Mouse (Mus musculus) kidney, adult 2 months (tissue): ENCODE results near the gene Ghrhr. TPM values are rescaled to one million over a fixed set of nuclear protein-coding genes. Genes with fewer than 3 reads are reported as not detected.

Experiments
- DNase-seq: peaks from one replicate; pipeline ENCODE4 v3.0.0; 2021
- H3K27ac ChIP-seq: fragments of 200-500 bp; 2 replicates; pipeline ENCODE4 v1.5.1; 2012; ENCODE audit warnings: low read depth, low read length, control low read depth, inconsistent platforms; ENCODE audit not compliant: insufficient read depth
- H3K27me3 ChIP-seq: fragments of 200-500 bp; replicated peaks from 2 replicates; pipeline ENCODE4 v1.6.1; 2012; ENCODE audit warnings: mild to moderate bottlenecking, moderate library complexity, low read length, inconsistent platforms; ENCODE audit not compliant: control insufficient read depth, insufficient read depth
- H3K36me3 ChIP-seq: fragments of 200-500 bp; 2 replicates; pipeline ENCODE4 v1.6.1; 2012; ENCODE audit warnings: mild to moderate bottlenecking, moderate library complexity, low read length, inconsistent platforms; ENCODE audit not compliant: control insufficient read depth, insufficient read depth
- H3K4me1 ChIP-seq: fragments of 200-500 bp; 2 replicates; pipeline ENCODE4 v1.6.1; 2011; ENCODE audit warnings: low read length; ENCODE audit not compliant: control insufficient read depth, insufficient read depth
- H3K4me3 ChIP-seq: fragments of 200-500 bp; 2 replicates; pipeline ENCODE4 v1.5.1; 2011; ENCODE audit warnings: mild to moderate bottlenecking, low read depth, low read length, control low read depth; ENCODE audit not compliant: insufficient read depth
- CTCF ChIP-seq: fragments of 200-500 bp; conservative IDR thresholded peaks from 2 replicates; pipeline ENCODE4 v1.5.1; 2011; ENCODE audit warnings: low read depth, mild to moderate bottlenecking, control low read depth, low read length, moderate library complexity, mixed read lengths; ENCODE audit not compliant: insufficient read depth, insufficient read length
- POLR2A ChIP-seq: fragments of 200-500 bp; IDR thresholded peaks from one replicate; pipeline ENCODE4 v1.6.1; 2011; ENCODE audit warnings: low read depth, low read length, control low read depth
- WGBS: fragments of 180-500 bp; shearing (Covaris S2); methylation state at CpG from one replicate; pipeline ENCODE4 v1.1.7; 2018; 5-methylcytosine and 5-hydroxymethylcytosine counted together
- polyA plus RNA-seq: library from polyadenylated mRNA; depleted of rRNA; stranded (reverse); fragments of >200 nt; gene quantifications from 2 replicates; pipeline ENCODE4 v1.2.3, GENCODE M21; 2012

Gene Ghrhr
- polyA plus RNA-seq, 1 experiment = 0.36 TPM

- H3K27ac ChIP-seq = no peak overlapping the region
- peaks cover 2% of the 10 kb centered on the region; the same call in 1 of the 2 replicates for H3K36me3 ChIP-seq
- no peak for DNase-seq
- TF ChIP-seq POLR2A = no peak
- TF ChIP-seq CTCF = no peak
- 83% methylated on average over 10 of the region's 10 CpGs for WGBS
- H3K4me3 ChIP-seq = no peak overlapping the region
- peaks cover 3% of the 10 kb centered on the region; the same call in 1 of the 2 replicates for H3K4me1 ChIP-seq
- H3K27me3 ChIP-seq = no peaks in the 10 kb centered on the region
These were observed 32.6 kb upstream of the Ghrhr start for GRCm38 (mm10) chr6:55343446-55343845.

DNA sequence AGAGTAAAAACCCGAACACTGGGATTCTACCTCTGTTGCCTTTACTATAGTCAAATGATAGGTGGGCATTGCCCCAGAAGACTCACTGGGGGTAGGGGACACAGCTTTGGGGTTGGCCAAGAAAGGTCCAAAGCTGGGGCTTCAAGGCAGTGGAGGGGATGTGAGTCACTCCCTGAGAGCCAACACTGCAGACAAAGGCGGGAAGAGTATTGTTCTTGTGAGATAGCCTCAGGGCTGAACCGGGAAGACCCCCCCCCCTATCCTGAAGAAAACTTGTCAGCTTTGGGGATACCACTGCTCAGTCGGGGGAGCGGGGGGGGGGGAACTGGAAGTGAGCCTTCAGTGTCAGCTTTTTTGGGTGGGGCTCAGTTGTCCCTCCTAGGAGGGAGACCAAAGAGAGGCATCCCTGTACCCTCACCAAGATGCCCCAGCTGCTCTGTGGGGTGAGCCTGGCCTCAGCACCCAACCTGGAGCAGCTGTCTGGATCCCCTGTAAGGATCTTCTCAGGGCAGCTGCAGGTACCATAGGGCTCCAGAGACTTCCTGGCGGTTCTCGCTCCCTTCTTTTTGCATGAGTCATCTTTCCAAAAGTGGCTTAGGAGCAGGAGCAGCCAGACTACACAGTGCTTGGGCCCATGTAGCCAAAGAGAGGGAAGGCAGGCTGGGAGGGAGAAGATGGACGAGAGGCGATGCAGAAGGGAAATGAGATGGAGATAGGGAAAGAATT lies 31.6 kb upstream of the Ghrhr start:
- Histone ChIP-seq H3K27ac (no peak overlapping the region), H3K36me3 (peaks cover 2% of the 10 kb centered on the region; the same call in 1 of the 2 replicates), H3K4me3 (no peak overlapping the region), H3K4me1 (peaks cover 3% of the 10 kb centered on the region; the same call in 1 of the 2 replicates), H3K27me3 (no peaks in the 10 kb centered on the region)
- TF ChIP-seq CTCF = no peak
- TF ChIP-seq POLR2A = no peak
- 80% methylated on average over 9 of the region's 9 CpGs for WGBS
- no peak for DNase-seq

- H3K27me3 ChIP-seq = no peaks in the 10 kb centered on the region
- H3K27ac ChIP-seq = no peak overlapping the region
- peak; percentile 29 for DNase-seq
- 54% methylated on average over 10 of the region's 10 CpGs for WGBS
- TF ChIP-seq POLR2A (no peak), CTCF (no peak)
- H3K4me1 ChIP-seq = peaks cover 3% of the 10 kb centered on the region; the same call in 1 of the 2 replicates
- peaks cover 2% of the 10 kb centered on the region; the same call in 1 of the 2 replicates for H3K36me3 ChIP-seq
- H3K4me3 ChIP-seq = no peak overlapping the region
These were observed 30.8 kb upstream of the Ghrhr start for GRCm38 (mm10) chr6:55345264-55345663.

DNA sequence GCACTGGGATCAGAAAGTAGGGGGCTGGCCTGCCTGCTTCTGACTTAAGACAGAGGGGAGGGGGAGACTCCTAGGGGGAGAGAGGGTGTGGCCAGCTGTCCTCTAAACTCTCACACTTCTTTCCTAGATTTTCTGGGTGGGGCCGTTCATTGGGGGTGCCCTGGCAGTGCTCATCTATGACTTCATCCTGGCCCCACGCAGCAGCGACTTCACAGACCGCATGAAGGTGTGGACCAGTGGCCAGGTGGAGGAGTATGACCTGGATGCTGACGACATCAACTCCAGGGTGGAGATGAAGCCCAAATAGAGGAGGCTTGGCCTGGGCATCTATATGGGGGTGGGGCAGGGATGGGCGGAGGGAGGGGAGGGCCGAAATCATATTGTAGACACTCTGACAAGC lies 29.6 kb upstream of the Ghrhr start:
- H3K36me3 ChIP-seq = peaks cover 2% of the 10 kb centered on the region; the same call in 1 of the 2 replicates
- DNase-seq = peak; percentile 3
- no peak for TF ChIP-seq CTCF
- TF ChIP-seq POLR2A = no peak
- H3K4me1 ChIP-seq = peaks cover 3% of the 10 kb centered on the region; the same call in 1 of the 2 replicates
- no peaks in the 10 kb centered on the region for H3K27me3 ChIP-seq
- H3K27ac ChIP-seq = no peak overlapping the region
- WGBS = 87% methylated on average over 7 of the region's 7 CpGs
- H3K4me3 ChIP-seq = no peak overlapping the region

DNA sequence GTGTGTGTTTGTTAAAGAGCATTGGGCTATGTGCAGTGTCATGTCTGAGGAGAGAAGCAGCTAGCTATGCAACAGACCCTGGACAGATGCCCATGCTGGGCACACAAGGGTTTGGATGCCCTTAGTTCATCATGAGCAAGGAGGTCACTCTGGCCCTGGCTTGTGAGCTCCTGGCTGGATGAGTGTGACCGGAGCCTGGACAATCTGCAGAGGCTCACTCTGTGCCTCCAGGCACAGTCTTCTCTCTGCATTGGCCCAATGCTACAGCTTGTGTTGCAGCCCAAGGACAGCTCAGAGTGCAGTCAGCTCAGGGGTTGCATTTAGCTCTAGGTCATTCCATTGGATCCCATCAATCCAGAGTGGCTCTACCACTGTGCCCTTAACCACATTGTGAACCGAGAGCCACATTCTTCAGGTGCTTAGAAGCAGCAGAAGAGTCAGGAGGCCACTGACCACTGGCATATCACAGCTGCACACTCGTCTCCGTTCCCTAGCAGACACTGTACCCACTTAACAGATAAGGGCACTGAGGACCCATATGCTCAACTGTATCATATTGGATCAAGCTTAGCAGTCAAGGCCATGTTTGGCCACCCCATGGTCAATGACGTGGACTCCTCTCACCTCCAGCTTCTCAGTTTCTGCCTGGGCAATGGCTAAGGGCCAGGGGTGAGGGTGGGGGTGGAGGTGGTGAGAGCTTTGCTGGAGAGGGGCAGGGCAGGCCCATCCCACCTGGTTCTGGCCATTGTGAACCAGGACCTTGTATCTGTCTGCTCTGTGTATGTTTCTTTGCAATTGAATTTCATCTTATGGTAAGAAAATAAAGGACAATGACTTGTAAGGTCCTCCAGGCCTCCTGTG lies 28.2 kb upstream of the Ghrhr start:
- peaks cover 2% of the 10 kb centered on the region; the same call in 1 of the 2 replicates for H3K36me3 ChIP-seq
- no peak overlapping the region for H3K4me3 ChIP-seq
- WGBS = 78% methylated on average over 5 of the region's 5 CpGs
- DNase-seq = peak; percentile 31
- TF ChIP-seq CTCF = no peak
- TF ChIP-seq POLR2A = no peak
- H3K27me3 ChIP-seq = no peaks in the 10 kb centered on the region
- H3K4me1 ChIP-seq = 0 out of 2 replicates have a peak, but pooled peaks cover 5% of the 10 kb centered on the region
- H3K27ac ChIP-seq = no peak overlapping the region

- WGBS = 82% methylated on average over 4 of the region's 4 CpGs
- H3K4me1 ChIP-seq = 0 out of 2 replicates have a peak, but pooled peaks cover 3% of the 10 kb centered on the region
- TF ChIP-seq POLR2A (no peak), CTCF (no peak)
- H3K27ac ChIP-seq = no peak overlapping the region
- peaks cover 2% of the 10 kb centered on the region; the same call in 1 of the 2 replicates for H3K36me3 ChIP-seq
- H3K27me3 ChIP-seq = no peaks in the 10 kb centered on the region
- H3K4me3 ChIP-seq = no peak overlapping the region
- DNase-seq = peak; percentile 1
These were observed 26.9 kb upstream of the Ghrhr start for GRCm38 (mm10) chr6:55349231-55349630.
